9 mouse cellular contexts compared by ENCODE assay signal in genomic region chr4:138866413-138866812, GRCm38 (mm10). TPM values are rescaled to one million over a fixed set of nuclear protein-coding genes. Genes with fewer than 3 reads are reported as not detected.
A peak's percentile ranks its signal among the peaks of the same experiment; 100 is the strongest.
DNase-seq lines count a peak whose midpoint lies in the region; ATAC-seq lines count a peak whose summit lies in the region.
"Had no signal": no experiment of that assay in that cellular context is flagged by ENCODE, and none has a peak within 500 bp of the region (broad histone marks: within the 10 kb centered on the region; RNA-seq: fewer than 3 reads in every experiment).

No protein-coding gene starts in this region.

- peak; percentile 76 for DNase-seq in hindbrain, embryonic 10.5 days (ENCODE audit: low spot score)
- peak; percentile 59 for DNase-seq in T-cell, adult 2 months (ENCODE audit: low spot score)
- peak; percentile 59 to 81 for DNase-seq in cerebellum, postnatal 36 days
- DNase-seq in heart, postnatal 36 days = peak; percentile 77 to 81
- peak; percentile 67 to 76 for DNase-seq in left cerebral cortex, postnatal 10 days (ENCODE audit: extremely low spot score in 1 of 2, low spot score in 2 of 2)
- peak; percentile 22 to 44 for DNase-seq in monocyte, adult 2 months (ENCODE audit: low read depth in 1 of 2, low spot score in 2 of 2)
- peak; percentile 49 to 63 for DNase-seq in spleen, postnatal 36 days (ENCODE audit: low spot score in 2 of 2)

- H3K27ac ChIP-seq in hindbrain, embryonic 10.5 days = no peak overlapping the region
- H3K27ac ChIP-seq in hindbrain, embryonic 12.5 days = no peak overlapping the region
- H3K27ac ChIP-seq: embryonic facial prominence, embryonic 12.5 days had no signal

- H3K9me3 ChIP-seq in hindbrain, embryonic 10.5 days = no peaks in the 10 kb centered on the region
- no peaks in the 10 kb centered on the region for H3K9me3 ChIP-seq in hindbrain, embryonic 12.5 days (replicated peaks)
- H3K9me3 ChIP-seq: embryonic facial prominence, embryonic 12.5 days had no signal

- no peak overlapping the region for H3K4me2 ChIP-seq in hindbrain, embryonic 12.5 days (replicated peaks)
- H3K4me2 ChIP-seq: embryonic facial prominence, embryonic 12.5 days had no signal

- H3K36me3 ChIP-seq in hindbrain, embryonic 10.5 days = no peaks in the 10 kb centered on the region
- no peaks in the 10 kb centered on the region for H3K36me3 ChIP-seq in hindbrain, embryonic 12.5 days
- H3K36me3 ChIP-seq: embryonic facial prominence, embryonic 12.5 days had no signal

- intact Hi-C loops in heart, postnatal 36 days (cut with DNase I) = loop anchor here (1.0 kb wide), 1 partner anchor 18 kb away; no protein-coding TSS in a partner anchor
- intact Hi-C loops in left cerebral cortex, postnatal 10 days (cut with DNase I) = loop anchor here (1.0 kb wide), 1 partner anchor 18 kb away; no protein-coding TSS in a partner anchor

- ATAC-seq in hindbrain, embryonic 12.5 days (ENCODE audit: low FRiP score) = no peak

- no peaks in the 10 kb centered on the region for H3K27me3 ChIP-seq in hindbrain, embryonic 10.5 days (ENCODE audit: insufficient read depth, poor library complexity, severe bottlenecking)
- H3K27me3 ChIP-seq in hindbrain, embryonic 12.5 days = no peaks in the 10 kb centered on the region
- H3K27me3 ChIP-seq: embryonic facial prominence, embryonic 12.5 days had no signal

- peaks cover 13% of the 10 kb centered on the region; the same call in 1 of the 2 replicates for H3K4me1 ChIP-seq in hindbrain, embryonic 10.5 days (replicated peaks)
- H3K4me1 ChIP-seq in hindbrain, embryonic 12.5 days = 0 out of 2 replicates have a peak, but pooled peaks cover 3% of the 10 kb centered on the region
- H3K4me1 ChIP-seq: embryonic facial prominence, embryonic 12.5 days had no signal

- H3K9ac ChIP-seq in hindbrain, embryonic 12.5 days = no peak overlapping the region
- H3K9ac ChIP-seq: embryonic facial prominence, embryonic 12.5 days had no signal

- 14% methylated on average over 7 of the region's 7 CpGs for WGBS in hindbrain, embryonic 10.5 days
- WGBS in hindbrain, embryonic 12.5 days = 16% methylated on average over 7 of the region's 7 CpGs

- no peak overlapping the region for H3K4me3 ChIP-seq in hindbrain, embryonic 10.5 days
- H3K4me3 ChIP-seq in hindbrain, embryonic 12.5 days = no peak overlapping the region
- H3K4me3 ChIP-seq: embryonic facial prominence, embryonic 12.5 days had no signal

RNA-seq across cellular contexts. Expression of gene Pla2g5, which starts 3.1 kb away (rescaled TPM):
- 0.19 TPM in 1 of 2 replicates, not detected in the other for polyA plus RNA-seq in hindbrain, embryonic 10.5 days (2016; fragmentation: Nextera tagmentation; extraction: Ambion mirVana)
- polyA plus RNA-seq in hindbrain, embryonic 12.5 days (2016; fragmentation: Nextera tagmentation; extraction: Ambion mirVana) = not detected in 2 replicates
- 10 to 100 TPM; 27.0 to 32.1 TPM for total RNA-seq in heart, postnatal 36 days (2021)
- total RNA-seq in left cerebral cortex, postnatal 10 days (2021) = 1 to 10 TPM; 1.2 to 1.3 TPM

RNA-seq across cellular contexts. Expression of gene Gm13030, which starts 7.4 kb away (rescaled TPM):
- polyA plus RNA-seq in hindbrain, embryonic 10.5 days (2016; fragmentation: Nextera tagmentation; extraction: Ambion mirVana) = not detected in 2 replicates
- polyA plus RNA-seq in hindbrain, embryonic 12.5 days (2016; fragmentation: Nextera tagmentation; extraction: Ambion mirVana) = not detected in 2 replicates
- not detected for total RNA-seq in heart, postnatal 36 days (2021)
- not detected for total RNA-seq in left cerebral cortex, postnatal 10 days (2021)
- polyA plus RNA-seq: embryonic facial prominence, embryonic 12.5 days had no signal

RNA-seq across cellular contexts. Expression of gene Pla2g2e, which starts 11.3 kb away (rescaled TPM):
- polyA plus RNA-seq in hindbrain, embryonic 10.5 days (2016; fragmentation: Nextera tagmentation; extraction: Ambion mirVana) = not detected in 2 replicates
- not detected in 2 replicates for polyA plus RNA-seq in hindbrain, embryonic 12.5 days (2016; fragmentation: Nextera tagmentation; extraction: Ambion mirVana)
- total RNA-seq in heart, postnatal 36 days (2021) = 1 to 10 TPM in 1 of 2 experiments, under 1 TPM in 1; 0.97 to 1.1 TPM
- not detected for total RNA-seq in left cerebral cortex, postnatal 10 days (2021)
- polyA plus RNA-seq: embryonic facial prominence, embryonic 12.5 days had no signal

RNA-seq across cellular contexts. Expression of gene Otud3, which starts 47.3 kb away (rescaled TPM):
- 2.4 and 3.0 TPM in 2 replicates for polyA plus RNA-seq in hindbrain, embryonic 10.5 days (2016; fragmentation: Nextera tagmentation; extraction: Ambion mirVana)
- 3.3 and 4.0 TPM in 2 replicates for polyA plus RNA-seq in hindbrain, embryonic 12.5 days (2016; fragmentation: Nextera tagmentation; extraction: Ambion mirVana)
- total RNA-seq in heart, postnatal 36 days (2021) = 10 to 100 TPM; 10.6 to 11.6 TPM
- total RNA-seq in left cerebral cortex, postnatal 10 days (2021) = 10 to 100 TPM; 13.1 to 13.7 TPM

Comparison
In these comparisons a context has a peak if more than half of its experiments do, and no peak if none do; other contexts are left out.
1. RNA of gene Pla2g5, which starts 3.1 kb away (total RNA-seq): 27.0 to 32.1 TPM in heart, postnatal 36 days; 1.2 to 1.3 TPM in left cerebral cortex, postnatal 10 days; every median in the first group is over 10 times any median in the second.
2. Peak in every context shown above with its lines, with median percentiles within 50 percentile points of each other: DNase-seq.